Mouse (Mus musculus) cerebellum, adult 18-20 months (tissue): Measurements from ENCODE around the gene Neu1.

Experiments
- DNase-seq, 2 experiments: peaks; one replicate each; pipeline ENCODE4 v3.0.0; 2021

Gene Neu1

GRCm38 (mm10) chr17:34971694-34972068 lies 40.6 kb downstream of the Neu1 start:
- DNase-seq, result peak in 1 of 2 experiments; percentile 37

- peak; percentile 77 to 84 for DNase-seq
Observed at GRCm38 (mm10) chr17:34972069-34972749, 41.2 kb downstream of the Neu1 start, which contains the start of the genes Hspa1a and Hspa1l. Hspa1a (minus strand) TSS chr17:34972156. Hspa1l (plus strand) TSS chr17:34972703.

GRCm38 (mm10) chr17:34975581-34976492 lies 44.8 kb downstream of the Neu1 start:
- no peak for DNase-seq

- no peak for DNase-seq
Observed at GRCm38 (mm10) chr17:34977000-34977399, 45.9 kb downstream of the Neu1 start.

- no peak for DNase-seq
Observed at GRCm38 (mm10) chr17:34978239-34978638, 47.2 kb downstream of the Neu1 start.

- DNase-seq, result no peak
Observed at GRCm38 (mm10) chr17:34979631-34980030, 48.6 kb downstream of the Neu1 start.

- peak; percentile 35 to 48 for DNase-seq
Observed at GRCm38 (mm10) chr17:34980655-34981054, 49.6 kb downstream of the Neu1 start.

- peak; percentile 93 to 94 for DNase-seq
Observed at GRCm38 (mm10) chr17:34981690-34982180, 50.7 kb downstream of the Neu1 start, which contains the start of gene Lsm2. Lsm2 (plus strand) TSS chr17:34981862.

- no peak for DNase-seq
Observed at GRCm38 (mm10) chr17:34982328-34982727, 51.3 kb downstream of the Neu1 start.

GRCm38 (mm10) chr17:34984218-34984617 lies 53.2 kb downstream of the Neu1 start:
- DNase-seq, result peak in 1 of 2 experiments; percentile 38
